Mouse (Mus musculus): Measurements from ENCODE around the gene Gpr153.

DNA sequence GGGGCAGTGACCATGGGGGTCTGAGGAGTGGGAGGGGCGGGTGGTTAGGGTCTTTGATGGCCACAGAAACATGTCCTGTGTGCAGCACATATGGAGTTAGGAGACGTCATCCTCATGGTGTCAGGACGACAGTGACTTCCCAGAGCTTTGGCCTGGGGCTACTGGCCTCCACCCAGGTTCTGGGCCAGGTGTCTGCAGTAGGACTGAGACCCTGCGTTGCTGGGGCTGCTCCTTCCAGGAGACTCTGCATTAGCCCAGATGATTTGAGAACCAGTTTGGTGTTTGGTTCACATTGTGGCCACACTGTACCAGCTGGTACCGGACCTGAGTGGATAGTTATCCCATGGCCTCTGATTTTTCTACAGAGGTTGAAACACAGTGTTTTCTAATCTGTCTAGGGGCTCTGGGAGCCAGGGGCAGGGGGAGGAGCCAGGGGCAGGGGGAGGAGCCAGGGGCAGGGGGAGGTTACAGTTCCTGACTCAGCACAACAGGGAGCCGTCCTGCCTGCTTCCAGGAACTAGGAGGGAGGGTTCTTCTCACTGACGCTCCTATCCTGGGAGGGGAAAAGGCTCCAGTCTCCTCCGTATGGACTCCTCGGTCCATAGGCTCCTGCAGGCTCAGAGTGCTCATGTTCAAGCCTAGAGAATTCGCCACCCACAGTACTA, 10.4 kb upstream of the Gpr153 start:
- TF ChIP-seq POLR2A (IDR thresholded peaks at IDR 0.05; ENCODE audit: insufficient read depth, low read depth, low read length) (no peak), CTCF (IDR thresholded peaks at IDR 0.05; ENCODE audit: insufficient read depth, low read depth, low read length) (no peak)

Measured in olfactory bulb, adult 2 months (tissue).